Mouse (Mus musculus) kidney, adult 2 months (tissue): ENCODE measurements around the gene Cxcl14. TPM values are rescaled to one million over a fixed set of nuclear protein-coding genes. Genes with fewer than 3 reads are reported as not detected.
A peak's percentile ranks its signal among the peaks of the same experiment; 100 is the strongest.

Experiments used
- DNase-seq: peaks from one replicate; pipeline ENCODE4 v3.0.0; 2021
- H3K27ac ChIP-seq: fragments of 200-500 bp; 2 replicates; pipeline ENCODE4 v1.5.1; 2012; ENCODE audit warnings: low read depth, low read length, control low read depth, inconsistent platforms; ENCODE audit not compliant: insufficient read depth
- H3K27me3 ChIP-seq: fragments of 200-500 bp; replicated peaks from 2 replicates; pipeline ENCODE4 v1.6.1; 2012; ENCODE audit warnings: mild to moderate bottlenecking, moderate library complexity, low read length, inconsistent platforms; ENCODE audit not compliant: control insufficient read depth, insufficient read depth
- H3K36me3 ChIP-seq: fragments of 200-500 bp; 2 replicates; pipeline ENCODE4 v1.6.1; 2012; ENCODE audit warnings: mild to moderate bottlenecking, moderate library complexity, low read length, inconsistent platforms; ENCODE audit not compliant: control insufficient read depth, insufficient read depth
- H3K4me1 ChIP-seq: fragments of 200-500 bp; 2 replicates; pipeline ENCODE4 v1.6.1; 2011; ENCODE audit warnings: low read length; ENCODE audit not compliant: control insufficient read depth, insufficient read depth
- H3K4me3 ChIP-seq: fragments of 200-500 bp; 2 replicates; pipeline ENCODE4 v1.5.1; 2011; ENCODE audit warnings: mild to moderate bottlenecking, low read depth, low read length, control low read depth; ENCODE audit not compliant: insufficient read depth
- CTCF ChIP-seq: fragments of 200-500 bp; conservative IDR thresholded peaks from 2 replicates; pipeline ENCODE4 v1.5.1; 2011; ENCODE audit warnings: low read depth, mild to moderate bottlenecking, control low read depth, low read length, moderate library complexity, mixed read lengths; ENCODE audit not compliant: insufficient read depth, insufficient read length
- POLR2A ChIP-seq: fragments of 200-500 bp; IDR thresholded peaks from one replicate; pipeline ENCODE4 v1.6.1; 2011; ENCODE audit warnings: low read depth, low read length, control low read depth
- WGBS: fragments of 180-500 bp; shearing (Covaris S2); methylation state at CpG from one replicate; pipeline ENCODE4 v1.1.7; 2018; 5-methylcytosine and 5-hydroxymethylcytosine counted together
- polyA plus RNA-seq: library from polyadenylated mRNA; depleted of rRNA; stranded (reverse); fragments of >200 nt; gene quantifications from 2 replicates; pipeline ENCODE4 v1.2.3, GENCODE M21; 2012

Gene Cxcl14
- polyA plus RNA-seq, 1 experiment = 50.5 TPM

GRCm38 (mm10) chr13:56275171-56275570 is 21.2 kb downstream of the Cxcl14 start:
- no peak overlapping the region for H3K27ac ChIP-seq
- H3K4me3 ChIP-seq = no peak overlapping the region
- 35% methylated on average over 2 of the region's 2 CpGs for WGBS
- no peaks in the 10 kb centered on the region for H3K27me3 ChIP-seq
- DNase-seq = no peak
- H3K36me3 ChIP-seq = no peaks in the 10 kb centered on the region
- no peak for TF ChIP-seq POLR2A
- no peak for TF ChIP-seq CTCF
- H3K4me1 ChIP-seq = no peaks in the 10 kb centered on the region

GRCm38 (mm10) chr13:56270124-56270523 is 26.2 kb downstream of the Cxcl14 start:
- H3K27ac ChIP-seq = no peak overlapping the region
- DNase-seq = no peak
- no peak overlapping the region for H3K4me3 ChIP-seq
- H3K27me3 ChIP-seq = no peaks in the 10 kb centered on the region
- TF ChIP-seq CTCF (no peak), POLR2A (no peak)
- no peaks in the 10 kb centered on the region for H3K4me1 ChIP-seq
- 49% methylated on average over 13 of the region's 13 CpGs for WGBS
- no peaks in the 10 kb centered on the region for H3K36me3 ChIP-seq

GRCm38 (mm10) chr13:56267396-56267795 is 29.0 kb downstream of the Cxcl14 start:
- H3K27ac ChIP-seq = no peak overlapping the region
- H3K27me3 ChIP-seq = no peaks in the 10 kb centered on the region; the same call in 1 of the 2 replicates
- no peak overlapping the region for H3K4me3 ChIP-seq
- peak; percentile 23; the same call in 1 of the 2 replicates for TF ChIP-seq CTCF
- no peak for TF ChIP-seq POLR2A
- DNase-seq = no peak
- WGBS = 79% methylated on average over 4 of the region's 4 CpGs
- no peaks in the 10 kb centered on the region for H3K4me1 ChIP-seq
- H3K36me3 ChIP-seq = no peaks in the 10 kb centered on the region

- H3K27ac ChIP-seq = no peak overlapping the region
- no peak overlapping the region for H3K4me3 ChIP-seq
- H3K4me1 ChIP-seq = no peaks in the 10 kb centered on the region
- WGBS = 34% methylated on average over 8 of the region's 8 CpGs
- no peaks in the 10 kb centered on the region for H3K36me3 ChIP-seq
- DNase-seq = peak; percentile 36
- no peaks in the 10 kb centered on the region; the same call in 1 of the 2 replicates for H3K27me3 ChIP-seq
- TF ChIP-seq POLR2A = no peak
- TF ChIP-seq CTCF = peak; percentile 47
Measured at GRCm38 (mm10) chr13:56266435-56266834, 29.9 kb downstream of the Cxcl14 start.

- H3K36me3 ChIP-seq = no peaks in the 10 kb centered on the region
- H3K27ac ChIP-seq = no peak overlapping the region
- DNase-seq = no peak
- TF ChIP-seq CTCF = no peak
- no peak for TF ChIP-seq POLR2A
- no peaks in the 10 kb centered on the region for H3K4me1 ChIP-seq
- no peaks in the 10 kb centered on the region; the same call in 1 of the 2 replicates for H3K27me3 ChIP-seq
- no peak overlapping the region for H3K4me3 ChIP-seq
- 56% methylated on average over 5 of the region's 5 CpGs for WGBS
Measured at GRCm38 (mm10) chr13:56265661-56266060, 30.7 kb downstream of the Cxcl14 start.

- no peak for DNase-seq
- Histone ChIP-seq H3K36me3 (no peaks in the 10 kb centered on the region), H3K4me1 (no peaks in the 10 kb centered on the region), H3K27ac (no peak overlapping the region), H3K4me3 (no peak overlapping the region), H3K27me3 (peaks cover 2% of the 10 kb centered on the region; the same call in 1 of the 2 replicates)
- 35% methylated on average over 4 of the region's 4 CpGs for WGBS
- no peak for TF ChIP-seq POLR2A
- TF ChIP-seq CTCF = no peak
Measured at GRCm38 (mm10) chr13:56262269-56262668, 34.1 kb downstream of the Cxcl14 start.

GRCm38 (mm10) chr13:56260344-56260780 is 36.0 kb downstream of the Cxcl14 start:
- TF ChIP-seq CTCF (no peak), POLR2A (no peak)
- 4% methylated on average over 17 of the region's 17 CpGs for WGBS
- H3K4me1 ChIP-seq = no peaks in the 10 kb centered on the region
- no peak for DNase-seq
- H3K27ac ChIP-seq = no peak overlapping the region
- no peaks in the 10 kb centered on the region for H3K36me3 ChIP-seq
- H3K4me3 ChIP-seq = no peak overlapping the region
- H3K27me3 ChIP-seq = peaks cover 2% of the 10 kb centered on the region; the same call in 1 of the 2 replicates

- TF ChIP-seq POLR2A (no peak), CTCF (no peak)
- Histone ChIP-seq H3K27ac (no peak overlapping the region), H3K4me3 (no peak overlapping the region), H3K4me1 (no peaks in the 10 kb centered on the region), H3K36me3 (no peaks in the 10 kb centered on the region), H3K27me3 (peaks cover 2% of the 10 kb centered on the region; the same call in 1 of the 2 replicates)
- WGBS = 4% methylated on average over 5 of the region's 5 CpGs
- DNase-seq = no peak
Measured at GRCm38 (mm10) chr13:56259926-56260250, 36.5 kb downstream of the Cxcl14 start.
